8 mouse cellular contexts compared by ENCODE assay signal in genomic region chr5:135251079-135251454, GRCm38 (mm10). TPM values are rescaled to one million over a fixed set of nuclear protein-coding genes. Genes with fewer than 3 reads are reported as not detected.
A peak's percentile ranks its signal among the peaks of the same experiment; 100 is the strongest.
DNase-seq lines count a peak whose midpoint lies in the region; ATAC-seq lines count a peak whose summit lies in the region.

Gene Fzd9, minus strand, starts transcription at chr5:135251230.

- peak within 1 kb of the TSS; percentile 37 for H3K27ac ChIP-seq in hindbrain, embryonic 15.5 days (replicated peaks)

- H3K4me1 ChIP-seq in hindbrain, embryonic 15.5 days (replicated peaks) = peaks cover 45% of the 10 kb centered on the region

- 0% methylated on average over 44 of the region's 51 CpGs for WGBS in hindbrain, embryonic 15.5 days

- peaks cover 8% of the 10 kb centered on the region for H3K27me3 ChIP-seq in hindbrain, embryonic 15.5 days

- peak; percentile 78 for DNase-seq in R1 (ENCODE audit: low read depth, low spot score)
- peak; percentile 68 to 88 for DNase-seq in cerebellum, postnatal 4 days (ENCODE audit: low spot score in 2 of 2)
- peak; percentile 85 for DNase-seq in gastrocnemius, adult 18-20 months (ENCODE audit: low spot score)
- DNase-seq in layer of hippocampus, postnatal 25 days (ENCODE audit: extremely low spot score in 1 of 2, low spot score in 1 of 2) = peak; percentile 75 to 77
- peak; percentile 86 for DNase-seq in lung, postnatal 10 days
- peak; percentile 87 for DNase-seq in ovary, postnatal 36 days (ENCODE audit: low spot score)
- peak; percentile 86 for DNase-seq in thymus, postnatal 14 days

- peak within 1 kb of the TSS; percentile 50 for H3K9ac ChIP-seq in hindbrain, embryonic 15.5 days

- H3K36me3 ChIP-seq in hindbrain, embryonic 15.5 days = peaks cover 9% of the 10 kb centered on the region

- H3K9me3 ChIP-seq in hindbrain, embryonic 15.5 days = no peaks in the 10 kb centered on the region

- peak within 1 kb of the TSS; percentile 95 for H3K4me2 ChIP-seq in hindbrain, embryonic 15.5 days

- H3K4me3 ChIP-seq in hindbrain, embryonic 15.5 days = peak within 1 kb of the TSS; percentile 59

- peak; percentile 84 for ATAC-seq in hindbrain, embryonic 15.5 days (ENCODE audit: low FRiP score, low read depth)

RNA-seq across cellular contexts. Expression of gene Fzd9, which starts in this region (rescaled TPM):
- 10 to 100 TPM; 29.0 to 51.7 TPM for total RNA-seq in gastrocnemius, adult 18-20 months (2021)
- 18.5 and 20.9 TPM in 2 replicates for polyA plus RNA-seq in hindbrain, embryonic 15.5 days (2015; fragmentation: Nextera tagmentation; extraction: Ambion mirVana)
- 1 to 10 TPM; 6.2 to 7.3 TPM for total RNA-seq in layer of hippocampus, postnatal 25 days (2021)

Comparison
In these comparisons a context has a peak if more than half of its experiments do, and no peak if none do; other contexts are left out.
1. Peak in every context shown above with its lines: DNase-seq, ATAC-seq, H3K4me3 ChIP-seq and H3K27ac ChIP-seq.